Mouse (Mus musculus) limb, embryonic 11.5 days (tissue): ENCODE measurements around the gene Thy1. TPM values are rescaled to one million over a fixed set of nuclear protein-coding genes. Genes with fewer than 3 reads are reported as not detected.

ENCODE experiments used
- ATAC-seq: fragments of 200-750 bp; cut with Nextera tagmentation; 2 replicates; pipeline ENCODE4 v1.8.0; 2017; ENCODE audit warnings: low read depth; ENCODE audit not compliant: insufficient number of reproducible peaks, low FRiP score, low TSS enrichment
- DNase-seq: peaks from one replicate; pipeline ENCODE4 v3.0.0-alpha.2; 2015; ENCODE audit warnings: low spot score
- H3K27ac ChIP-seq: fragments of 300-500 bp; sonication (generic); replicated peaks from 2 replicates; pipeline ENCODE4 v1.5.1; 2014; ENCODE audit warnings: low read depth, mild to moderate bottlenecking, low read length
- H3K27me3 ChIP-seq: fragments of 300-500 bp; sonication (generic); 2 replicates; pipeline ENCODE4 v1.6.1; 2014; ENCODE audit warnings: mild to moderate bottlenecking, low read length, mixed read lengths; ENCODE audit not compliant: control insufficient read depth, insufficient read depth
- H3K36me3 ChIP-seq: fragments of 300-500 bp; sonication (generic); 2 replicates; pipeline ENCODE4 v1.6.1; 2014; ENCODE audit warnings: mild to moderate bottlenecking, low read length, moderate library complexity, mixed read lengths; ENCODE audit not compliant: control insufficient read depth, insufficient read depth
- H3K4me1 ChIP-seq: fragments of 300-500 bp; sonication (generic); 2 replicates; pipeline ENCODE4 v1.6.1; 2014; ENCODE audit warnings: low read length, mixed read lengths; ENCODE audit not compliant: control insufficient read depth, insufficient read depth
- H3K4me2 ChIP-seq: fragments of 300-500 bp; sonication (generic); 2 replicates; pipeline ENCODE4 v1.6.1; 2014; ENCODE audit warnings: low read depth, mild to moderate bottlenecking, moderate library complexity; ENCODE audit not compliant: severe bottlenecking
- H3K4me3 ChIP-seq: fragments of 300-500 bp; sonication (generic); 2 replicates; pipeline ENCODE4 v1.5.1; 2014; ENCODE audit warnings: low read depth, low read length
- H3K9ac ChIP-seq: fragments of 300-500 bp; sonication (generic); 2 replicates; pipeline ENCODE4 v1.6.1; 2014; ENCODE audit warnings: mild to moderate bottlenecking, low read length
- H3K9me3 ChIP-seq: fragments of 300-500 bp; sonication (generic); 2 replicates; pipeline ENCODE4 v1.6.1; 2016; ENCODE audit warnings: low read length; ENCODE audit not compliant: control insufficient read depth
- WGBS: fragments of 180-500 bp; shearing (Covaris S2); extraction: QIAGEN DNeasy Blood & Tissue Kit; methylation state at CpG from one replicate; pipeline ENCODE4 v1.1.7; 2014; 5-methylcytosine and 5-hydroxymethylcytosine counted together
- polyA plus RNA-seq: library from polyadenylated mRNA; unstranded; fragments of >200 nt; fragmentation: Nextera tagmentation; extraction: Ambion mirVana; gene quantifications from 2 replicates; pipeline ENCODE4 v1.2.1, GENCODE M21; 2014

The Thy1 gene
- polyA plus RNA-seq, 1 experiment from 2014 or later = 0.52 TPM

DNA sequence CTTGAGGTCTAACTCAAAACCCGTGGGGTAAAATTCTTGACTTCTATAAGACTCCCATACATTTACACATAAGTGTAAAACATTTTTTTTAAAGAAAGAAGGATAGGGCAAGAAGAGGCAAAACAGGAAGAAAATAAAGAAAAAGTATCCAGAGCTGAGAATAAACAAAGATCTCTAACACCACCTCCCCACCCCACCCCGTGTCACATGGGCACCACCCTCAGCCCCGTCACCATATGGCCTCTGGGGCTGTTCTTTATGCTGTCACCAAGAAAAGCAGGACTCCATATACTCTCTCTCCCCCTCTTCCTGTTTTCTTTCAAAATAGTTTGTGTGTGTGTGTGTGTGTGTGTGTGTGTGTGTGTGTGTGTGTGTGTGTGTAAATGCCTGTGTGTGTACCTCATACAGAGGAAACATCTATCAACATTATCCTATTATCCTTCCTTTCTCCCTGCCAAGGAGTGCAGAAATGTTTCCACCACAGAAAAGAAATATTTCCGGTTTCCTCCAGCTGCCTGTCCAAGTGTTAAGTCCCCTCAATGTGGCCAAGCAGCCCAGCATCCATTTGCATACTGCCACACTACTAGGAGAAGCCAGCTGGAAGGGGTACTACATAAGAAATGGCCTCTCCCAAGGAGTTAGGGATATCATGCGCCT is 13.5 kb upstream of the Thy1 start:
- no peaks in the 10 kb centered on the region for H3K36me3 ChIP-seq
- WGBS = 54% methylated on average over 5 of the region's 5 CpGs

DNA sequence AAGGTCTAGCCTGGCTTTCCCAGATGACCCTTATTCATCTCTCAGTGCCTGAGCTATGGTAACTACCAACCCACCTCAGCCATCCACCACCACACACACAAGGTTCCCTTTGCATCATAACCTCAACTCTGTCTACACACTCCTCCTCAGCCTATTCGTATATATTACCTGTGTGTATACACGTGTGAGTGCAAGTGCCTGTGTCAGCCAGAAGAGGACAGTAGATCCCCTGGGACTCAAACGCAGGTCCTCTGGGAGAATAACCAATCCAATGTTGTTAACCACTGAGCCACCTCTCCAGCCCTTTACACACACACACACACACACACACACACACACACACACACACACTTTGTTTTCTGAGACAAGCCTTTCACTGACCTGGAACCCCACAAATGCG is 12.5 kb upstream of the Thy1 start:
- H3K9me3 ChIP-seq = no peaks in the 10 kb centered on the region
- no peaks in the 10 kb centered on the region for H3K27me3 ChIP-seq
- ATAC-seq (no peak), DNase-seq (no peak)
- no peak overlapping the region for H3K4me3 ChIP-seq
- 93% methylated on average over 4 of the region's 4 CpGs for WGBS
- H3K36me3 ChIP-seq = no peaks in the 10 kb centered on the region
- H3K4me2 ChIP-seq = no peak overlapping the region
- H3K9ac ChIP-seq = no peak overlapping the region
- no peaks in the 10 kb centered on the region for H3K4me1 ChIP-seq
- H3K27ac ChIP-seq = no peak overlapping the region

More for the DNA sequence above, 13.5 kb upstream of the Thy1 start:
- Histone ChIP-seq H3K4me1 (no peaks in the 10 kb centered on the region), H3K9me3 (no peaks in the 10 kb centered on the region), H3K4me3 (no peak overlapping the region), H3K9ac (no peak overlapping the region), H3K4me2 (no peak overlapping the region), H3K27me3 (no peaks in the 10 kb centered on the region), H3K27ac (no peak overlapping the region)
- no peak for ATAC-seq
- no peak for DNase-seq

DNA sequence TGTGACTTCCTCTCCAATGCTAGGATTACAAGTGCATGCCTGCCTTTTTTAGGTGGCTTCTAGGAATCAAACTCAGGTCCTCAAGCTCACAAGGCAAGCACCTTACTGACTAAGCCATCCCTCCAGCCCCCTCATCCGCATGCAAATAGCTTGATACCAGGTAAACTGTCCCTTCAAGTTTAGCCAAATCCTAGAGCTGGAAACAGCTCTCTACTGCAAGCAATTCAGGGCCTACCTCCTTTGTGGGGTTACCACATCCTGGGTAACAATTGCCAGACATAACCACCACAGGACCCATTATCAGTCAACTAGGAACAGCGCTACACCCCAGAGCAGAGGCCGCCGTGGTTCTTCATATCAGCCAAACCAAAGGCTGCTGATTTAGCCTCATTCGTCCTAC is 12.1 kb upstream of the Thy1 start:
- DNase-seq (no peak), ATAC-seq (no peak)
- 80% methylated on average over 5 of the region's 5 CpGs for WGBS
- no peaks in the 10 kb centered on the region for H3K9me3 ChIP-seq
- no peak overlapping the region for H3K4me3 ChIP-seq
- H3K27me3 ChIP-seq = no peaks in the 10 kb centered on the region
- no peaks in the 10 kb centered on the region for H3K36me3 ChIP-seq
- H3K9ac ChIP-seq = no peak overlapping the region
- no peaks in the 10 kb centered on the region for H3K4me1 ChIP-seq
- no peak overlapping the region for H3K27ac ChIP-seq
- H3K4me2 ChIP-seq = no peak overlapping the region

GRCm38 (mm10) chr9:44031946-44032345 is 11.2 kb upstream of the Thy1 start:
- WGBS = 86% methylated on average over 4 of the region's 4 CpGs

GRCm38 (mm10) chr9:44033317-44033716 is 9.9 kb upstream of the Thy1 start:
- H3K4me1 ChIP-seq = no peaks in the 10 kb centered on the region
- no peak overlapping the region for H3K4me2 ChIP-seq
- DNase-seq (no peak), ATAC-seq (no peak)
- H3K4me3 ChIP-seq = no peak overlapping the region
- 94% methylated on average over 5 of the region's 5 CpGs for WGBS
- no peak overlapping the region for H3K9ac ChIP-seq
- H3K27ac ChIP-seq = no peak overlapping the region
- H3K9me3 ChIP-seq = no peaks in the 10 kb centered on the region
- no peaks in the 10 kb centered on the region for H3K27me3 ChIP-seq
- H3K36me3 ChIP-seq = no peaks in the 10 kb centered on the region

More at GRCm38 (mm10) chr9:44031946-44032345, 11.2 kb upstream of the Thy1 start:
- Histone ChIP-seq H3K9me3 (no peaks in the 10 kb centered on the region), H3K36me3 (no peaks in the 10 kb centered on the region), H3K27ac (no peak overlapping the region), H3K9ac (no peak overlapping the region), H3K4me3 (no peak overlapping the region), H3K4me1 (no peaks in the 10 kb centered on the region), H3K4me2 (no peak overlapping the region), H3K27me3 (no peaks in the 10 kb centered on the region)
- DNase-seq (no peak), ATAC-seq (no peak)

DNA sequence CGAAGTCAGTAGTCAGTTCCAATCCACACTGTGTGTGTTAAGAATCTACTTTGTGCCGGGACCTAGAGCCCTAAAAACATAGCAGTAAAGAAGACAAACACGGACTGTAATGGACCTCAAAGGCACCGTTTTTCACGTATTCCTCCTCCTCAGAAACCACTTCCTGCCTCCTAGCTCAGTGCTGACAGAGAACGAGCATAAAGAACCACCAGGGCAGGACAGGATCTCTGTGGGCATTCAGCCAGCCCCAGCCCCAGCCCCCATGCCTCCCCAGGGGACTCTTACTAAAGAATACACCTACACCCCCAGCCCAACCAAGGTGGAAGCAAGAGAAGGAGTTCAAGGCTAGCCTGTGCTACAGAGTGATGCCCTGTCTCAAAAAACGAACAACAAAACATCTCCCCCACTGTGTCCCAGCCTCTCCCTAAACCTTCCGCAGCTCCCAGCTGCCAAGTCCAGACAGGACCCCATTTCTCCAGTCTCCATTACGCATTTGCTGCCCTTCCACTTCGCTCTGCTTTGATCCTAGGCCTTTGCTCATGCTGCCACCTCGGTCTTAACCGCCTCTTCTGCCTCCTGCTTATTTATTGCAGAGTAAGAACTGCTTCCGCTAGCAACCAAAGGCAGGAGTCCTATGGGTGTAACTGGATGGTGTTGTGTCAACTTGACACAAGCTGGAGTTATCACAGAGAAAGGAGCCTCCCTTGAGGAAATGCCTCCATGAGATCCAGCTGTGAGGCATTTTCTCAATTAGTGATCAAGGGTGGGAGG is 9.0 kb upstream of the Thy1 start:
- 65% methylated on average over 13 of the region's 13 CpGs for WGBS
- Histone ChIP-seq H3K4me1 (no peaks in the 10 kb centered on the region), H3K4me2 (no peak overlapping the region), H3K4me3 (no peak overlapping the region), H3K9ac (no peak overlapping the region), H3K27me3 (no peaks in the 10 kb centered on the region), H3K9me3 (no peaks in the 10 kb centered on the region), H3K27ac (no peak overlapping the region), H3K36me3 (no peaks in the 10 kb centered on the region)
- ATAC-seq (no peak), DNase-seq (no peak)

DNA sequence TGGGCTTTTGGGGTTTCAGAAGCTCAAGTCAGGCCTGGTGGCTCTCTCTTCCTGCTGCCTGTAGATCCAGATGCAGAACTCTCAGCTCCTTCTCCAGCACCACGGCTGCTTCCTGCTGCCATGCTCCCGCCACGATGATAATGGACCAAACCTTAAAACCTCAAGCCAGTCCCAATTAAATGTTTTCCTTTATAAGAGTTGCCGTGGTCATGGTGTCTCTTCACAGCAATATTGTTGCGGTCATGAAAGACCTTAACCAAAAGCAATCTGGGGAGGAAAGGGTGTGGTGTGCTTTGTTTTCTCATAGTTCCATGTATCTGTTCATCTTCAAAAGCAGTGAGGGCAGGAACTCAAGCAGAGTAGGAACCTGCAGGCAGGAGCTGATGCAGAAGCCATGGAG is 6.1 kb upstream of the Thy1 start:
- Histone ChIP-seq H3K36me3 (no peaks in the 10 kb centered on the region), H3K27ac (no peak overlapping the region), H3K9ac (no peak overlapping the region), H3K4me2 (no peak overlapping the region), H3K27me3 (peaks cover under 1% of the 10 kb centered on the region; the same call in 1 of the 2 replicates), H3K4me1 (no peaks in the 10 kb centered on the region), H3K9me3 (no peaks in the 10 kb centered on the region), H3K4me3 (no peak overlapping the region)
- 89% methylated on average over 5 of the region's 5 CpGs for WGBS
- no peak for DNase-seq
- no peak for ATAC-seq

- peaks cover 29% of the 10 kb centered on the region for H3K27me3 ChIP-seq
- H3K27ac ChIP-seq = no peak overlapping the region
- ATAC-seq (no peak), DNase-seq (no peak)
- peaks cover 4% of the 10 kb centered on the region; the same call in 1 of the 2 replicates for H3K4me1 ChIP-seq
- H3K9ac ChIP-seq = no peak overlapping the region
- H3K4me3 ChIP-seq = no peak overlapping the region
- no peak overlapping the region for H3K4me2 ChIP-seq
- no peaks in the 10 kb centered on the region for H3K36me3 ChIP-seq
- 72% methylated on average over 7 of the region's 7 CpGs for WGBS
- no peaks in the 10 kb centered on the region for H3K9me3 ChIP-seq
Measured at GRCm38 (mm10) chr9:44041511-44042395, 1.4 kb upstream of the Thy1 start.
